Mouse (Mus musculus): ENCODE measurements around the gene Cmtr2.

Cmtr2 gene

GRCm38 (mm10) chr8:110215365-110215764, at the start of gene Cmtr2:
TSS of gene Cmtr2 (plus strand) at chr8:110215665.
- no peak for DNase-seq (ENCODE audit: low read depth, low spot score)

DNA sequence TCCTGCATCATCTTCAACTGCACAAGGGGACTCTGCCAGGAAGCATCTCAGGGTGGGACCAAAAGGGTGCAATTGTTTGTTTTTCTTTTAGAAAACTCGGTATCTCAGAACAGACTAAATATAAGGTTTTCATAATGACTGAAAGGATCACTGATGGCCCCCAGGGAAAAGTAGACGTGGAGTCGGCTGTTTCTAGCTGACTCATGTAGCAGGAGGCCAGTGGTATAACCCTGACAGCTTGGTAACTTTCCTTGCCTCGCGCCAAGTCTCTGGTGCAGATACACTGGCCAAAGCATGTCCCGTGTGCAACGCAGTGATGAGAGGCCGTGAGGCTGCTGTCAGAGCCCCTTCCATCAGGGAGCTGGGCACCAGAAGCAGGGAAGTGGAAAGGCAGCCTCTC, 49.2 kb upstream of the Cmtr2 start:
- DNase-seq (ENCODE audit: low read depth, low spot score) = no peak

DNA sequence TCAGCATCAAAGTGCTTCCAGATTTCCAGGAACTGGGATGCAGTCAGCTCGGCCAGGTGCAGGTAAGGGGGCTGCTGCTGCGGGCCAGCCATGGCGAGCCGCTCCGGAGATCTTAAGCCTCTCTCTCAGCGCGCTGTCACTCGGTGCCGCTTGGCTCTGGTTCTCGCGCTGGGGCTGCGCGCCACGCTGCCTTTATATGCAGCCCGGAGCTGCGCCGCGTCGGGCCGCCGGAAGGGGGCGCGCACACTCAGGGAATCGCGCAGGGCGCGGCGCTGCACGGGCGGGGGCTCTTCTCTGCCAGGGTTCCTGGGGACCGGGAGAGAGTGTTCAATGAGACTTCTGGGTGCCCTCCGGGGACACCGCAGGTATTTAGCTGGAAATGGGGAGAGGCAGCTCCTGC, 47.4 kb upstream of the Cmtr2 start, which contains the start of gene Calb2:
TSS of gene Calb2 (minus strand) at position 165 of the 400 bp plus-strand sequence.
- peak; percentile 70 for DNase-seq (ENCODE audit: low read depth, low spot score)

DNA sequence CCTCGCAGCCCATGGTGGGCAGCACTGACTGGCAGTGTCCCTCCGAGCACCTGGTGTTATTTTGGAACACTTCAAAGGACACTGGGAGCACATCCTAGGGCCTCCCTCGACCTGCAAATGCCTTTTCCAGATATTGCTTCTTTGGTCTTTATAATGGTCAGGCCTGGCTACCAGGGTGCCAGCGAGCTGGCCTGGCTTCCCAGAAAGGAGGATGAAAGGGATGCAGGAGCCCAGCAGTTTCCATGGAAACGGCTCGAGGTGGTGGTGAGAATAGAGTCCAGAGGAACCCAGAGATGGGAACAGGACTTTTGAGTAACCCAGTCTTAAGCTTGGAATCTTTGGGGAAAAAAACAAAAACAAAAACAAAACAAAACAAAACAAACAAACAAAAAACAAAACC, 43.3 kb upstream of the Cmtr2 start:
- DNase-seq (ENCODE audit: low read depth, low spot score) = no peak

- no peak for DNase-seq (ENCODE audit: low read depth, low spot score)
Measured at GRCm38 (mm10) chr8:110174826-110175225, 40.6 kb upstream of the Cmtr2 start.

GRCm38 (mm10) chr8:110177359-110178155, 37.9 kb upstream of the Cmtr2 start:
- DNase-seq (ENCODE audit: low read depth, low spot score) = no peak

DNA sequence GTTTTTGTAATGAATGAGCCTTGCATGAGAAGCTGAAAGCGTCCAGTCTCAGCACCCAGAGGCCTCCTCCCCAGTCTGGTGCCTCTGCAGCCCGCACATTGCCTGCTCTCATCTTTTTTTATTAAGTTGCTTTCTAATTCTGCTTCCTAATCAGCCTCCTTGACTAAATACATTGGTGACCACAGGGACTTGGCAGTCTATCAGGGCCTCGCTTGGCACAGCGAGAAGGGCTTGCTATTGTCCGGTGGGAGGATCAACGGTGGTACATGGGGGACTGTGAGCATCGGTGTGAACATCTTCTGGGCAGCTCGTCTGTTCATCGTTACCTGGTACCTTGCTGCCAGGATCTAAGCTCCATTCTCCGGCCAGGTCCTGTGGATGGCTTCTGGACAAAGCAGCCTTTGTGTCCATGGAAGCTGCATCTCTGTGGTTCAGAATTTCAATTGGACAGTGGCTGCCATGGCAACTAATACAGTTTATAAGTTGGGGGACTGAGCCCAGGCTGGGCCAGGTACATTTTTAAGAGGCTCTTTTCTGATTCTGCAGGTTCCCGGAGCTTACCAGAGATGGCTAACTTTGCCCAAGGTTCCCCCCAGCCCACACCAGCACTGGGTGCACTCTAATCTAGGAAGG, 32.6 kb upstream of the Cmtr2 start:
- no peak for DNase-seq (ENCODE audit: low read depth, low spot score)

- peak; percentile 20 for DNase-seq (ENCODE audit: low read depth, low spot score)
Measured at GRCm38 (mm10) chr8:110183748-110184147, 31.7 kb upstream of the Cmtr2 start.

DNA sequence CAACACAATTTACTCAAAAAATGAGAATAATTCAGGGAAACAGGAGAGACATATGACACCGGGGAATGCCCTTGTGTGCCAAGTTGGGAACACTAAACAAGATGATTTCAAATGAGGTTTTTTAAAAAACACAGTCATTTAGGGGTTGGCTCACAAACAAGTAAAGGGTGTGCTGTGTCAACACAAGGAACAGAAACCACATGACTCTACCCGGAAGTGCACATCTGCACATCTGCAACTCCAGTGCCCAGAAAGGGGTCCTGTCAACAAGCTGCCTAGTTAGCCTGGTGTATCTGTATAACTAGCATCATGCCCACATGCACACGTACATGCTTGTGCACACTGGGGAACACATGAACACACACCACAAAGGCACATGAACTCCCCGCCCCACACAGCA, 29.9 kb upstream of the Cmtr2 start:
- no peak for DNase-seq (ENCODE audit: low read depth, low spot score)

GRCm38 (mm10) chr8:110188961-110189750, 26.3 kb upstream of the Cmtr2 start:
- no peak for DNase-seq (ENCODE audit: low read depth, low spot score)

GRCm38 (mm10) chr8:110196678-110197077, 18.8 kb upstream of the Cmtr2 start:
- DNase-seq (ENCODE audit: low read depth, low spot score) = peak; percentile 43

DNA sequence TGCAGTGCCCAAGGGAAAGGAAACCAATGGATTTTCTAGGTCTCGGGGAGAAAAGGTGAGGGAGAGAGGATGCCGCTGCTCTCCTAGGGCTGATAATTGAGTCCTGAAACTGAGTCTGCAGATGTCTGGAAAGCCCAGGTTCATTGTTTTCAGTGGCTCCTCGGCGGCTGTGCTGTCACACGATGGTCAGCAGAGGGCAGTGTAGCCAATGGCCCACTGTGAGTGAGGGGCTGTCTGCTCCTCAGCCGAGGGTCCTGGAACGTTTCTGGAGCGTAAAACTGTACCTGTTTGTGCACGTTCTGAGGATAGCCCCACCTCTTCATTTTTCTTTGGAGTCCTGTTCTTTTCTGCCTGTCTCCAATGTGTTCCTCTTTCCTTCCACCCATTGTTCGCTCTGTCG, 13.7 kb upstream of the Cmtr2 start:
- DNase-seq (ENCODE audit: low read depth, low spot score) = no peak

GRCm38 (mm10) chr8:110216253-110216652, 788 bp downstream of the Cmtr2 start:
- DNase-seq (ENCODE audit: low read depth, low spot score) = no peak

GRCm38 (mm10) chr8:110217198-110217597, 1.7 kb downstream of the Cmtr2 start:
- no peak for DNase-seq (ENCODE audit: low read depth, low spot score)

GRCm38 (mm10) chr8:110217681-110218131, 2.2 kb downstream of the Cmtr2 start:
- peak; percentile 94 for DNase-seq (ENCODE audit: low read depth, low spot score)

GRCm38 (mm10) chr8:110218511-110218910, 3.0 kb downstream of the Cmtr2 start:
- DNase-seq (ENCODE audit: low read depth, low spot score) = no peak

DNA sequence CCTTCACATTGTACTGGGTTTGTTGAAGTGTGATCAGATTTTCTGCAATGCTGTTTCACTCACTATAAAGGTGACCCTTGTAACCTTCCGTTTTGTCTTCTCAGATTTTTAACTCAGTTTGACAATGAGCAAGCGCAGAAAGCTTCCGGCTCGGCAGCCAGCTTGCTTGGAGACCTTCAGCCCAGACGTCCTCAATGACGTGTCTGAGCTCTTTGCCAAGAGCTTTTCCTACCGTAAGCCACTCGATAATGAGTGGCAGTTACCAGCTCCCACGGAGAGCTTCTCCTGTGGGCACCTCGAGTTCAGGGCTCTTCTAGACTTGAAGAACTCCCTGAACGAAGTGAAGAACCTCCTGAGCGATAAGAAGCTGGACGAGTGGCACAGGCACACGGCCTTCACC, 5.5 kb downstream of the Cmtr2 start:
- DNase-seq (ENCODE audit: low read depth, low spot score) = no peak

DNA sequence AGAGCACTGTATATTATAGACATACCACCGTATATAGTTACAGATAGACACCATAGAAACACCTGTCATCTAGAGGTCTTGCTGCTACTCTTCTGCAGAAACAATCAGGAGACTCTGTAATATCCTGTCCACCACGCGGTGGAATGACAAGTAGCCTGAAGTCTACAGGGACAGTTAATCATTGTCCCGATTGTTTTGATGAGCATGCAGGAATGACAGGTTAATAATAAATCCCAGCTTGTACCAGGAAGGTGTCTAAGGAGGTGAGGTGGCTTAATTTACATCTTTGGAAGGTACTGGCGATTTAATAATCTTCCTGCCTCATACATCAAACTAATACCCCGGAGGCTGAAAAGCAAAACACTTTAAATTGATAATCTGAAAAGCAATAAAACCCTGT, 15.3 kb downstream of the Cmtr2 start:
- no peak for DNase-seq (ENCODE audit: low read depth, low spot score)

DNA sequence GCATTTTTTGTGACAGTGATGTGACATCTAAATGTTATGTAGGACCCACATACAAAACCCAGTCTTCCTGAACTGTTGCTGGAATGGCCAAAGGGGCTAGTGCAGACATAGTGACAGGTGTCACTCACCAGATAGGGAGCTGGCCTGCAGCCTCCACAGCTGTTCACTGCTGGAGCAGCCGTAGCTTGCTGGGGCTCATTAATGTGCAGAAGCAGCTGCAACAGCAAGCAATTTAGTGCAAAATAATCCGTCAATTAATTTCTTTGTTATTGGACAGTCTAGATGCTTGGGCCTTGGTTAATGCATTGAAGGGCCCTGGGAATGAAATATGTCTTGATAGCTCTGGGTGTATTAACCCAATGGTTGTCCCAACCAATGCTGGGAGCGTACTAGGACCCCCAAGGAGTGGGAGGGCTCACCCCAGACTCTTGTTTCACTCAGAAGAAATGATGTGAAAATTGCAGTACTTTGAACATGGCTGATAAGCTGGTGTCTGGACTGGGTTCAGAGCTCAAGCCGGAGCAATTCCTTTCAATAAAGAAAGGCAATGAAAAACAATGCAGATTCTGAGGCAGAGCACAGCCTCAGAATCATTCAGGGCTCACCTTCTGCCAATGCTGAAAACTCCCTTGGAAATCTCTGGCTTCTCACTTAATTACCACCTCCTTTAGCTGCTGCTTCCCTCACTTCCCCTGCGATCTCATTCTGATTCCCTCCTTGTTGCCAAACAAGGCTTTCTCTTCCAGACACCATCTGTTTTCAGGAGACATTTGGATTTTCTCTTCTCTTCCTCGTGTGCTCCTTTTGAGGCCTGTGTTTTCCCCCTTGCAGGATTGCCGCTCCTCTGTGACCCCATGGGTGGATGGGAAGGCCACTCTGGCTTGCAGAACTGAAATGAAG, 27.1 kb downstream of the Cmtr2 start:
- no peak for DNase-seq (ENCODE audit: low read depth, low spot score)

DNA sequence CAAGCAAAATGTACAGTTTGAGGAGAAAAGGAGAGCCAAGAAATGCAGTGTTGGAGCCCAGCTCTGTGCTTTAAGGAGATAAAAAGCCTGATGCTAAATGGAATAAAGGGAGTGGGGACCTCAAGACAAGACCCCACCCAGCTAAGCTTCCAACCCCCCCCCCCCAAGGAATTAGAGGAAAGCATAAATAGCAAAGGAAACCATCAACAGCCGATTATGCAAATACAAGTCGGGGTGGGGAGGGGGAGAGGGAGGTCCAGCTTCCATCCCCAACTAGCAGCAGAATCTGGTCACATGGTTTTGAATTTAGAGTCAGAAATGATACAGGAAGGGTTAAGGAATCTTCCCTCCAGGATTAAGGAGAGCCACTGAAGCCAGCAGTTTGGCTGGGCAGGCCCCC, 29.1 kb downstream of the Cmtr2 start:
- peak; percentile 14 for DNase-seq (ENCODE audit: low read depth, low spot score)

GRCm38 (mm10) chr8:110247238-110247637, 31.8 kb downstream of the Cmtr2 start:
- no peak for DNase-seq (ENCODE audit: low read depth, low spot score)
